Mouse (Mus musculus): Measurements from ENCODE around the gene Ccdc186.

Ccdc186 gene

DNA sequence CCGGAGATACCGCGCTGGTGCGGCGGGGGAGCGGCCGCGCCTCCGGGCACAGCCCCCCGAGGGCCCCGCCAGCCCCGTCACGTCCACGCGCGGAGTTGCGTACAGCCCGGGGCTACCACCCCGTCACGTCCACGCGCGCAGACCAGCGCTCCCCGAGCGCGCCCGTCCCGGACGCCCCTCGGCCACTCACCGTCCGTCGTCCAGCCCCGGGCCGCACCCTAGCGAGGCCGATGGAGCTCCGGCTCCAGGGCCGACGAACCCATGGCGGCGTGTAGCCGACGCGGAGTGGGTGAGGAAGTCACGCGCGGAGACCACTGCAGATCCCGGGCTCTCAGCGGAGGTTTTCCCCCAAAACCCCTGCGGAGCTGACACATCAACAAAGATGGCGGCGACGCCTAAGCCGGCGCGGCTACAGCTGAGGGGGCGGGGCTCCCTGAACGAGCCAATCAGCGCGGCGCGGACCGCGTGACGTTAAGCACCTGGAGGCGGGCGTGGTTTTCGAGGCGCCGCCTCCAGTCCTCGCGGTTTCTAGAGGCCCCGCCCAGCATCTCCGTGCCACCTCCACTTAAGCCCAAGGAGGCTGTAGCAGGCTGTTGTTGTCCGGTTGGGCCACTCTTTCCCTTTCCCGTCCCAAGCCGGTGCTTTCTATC lies at the start of gene Ccdc186:
Gene Ccdc186 (minus strand): TSS at position 393 of the 650 bp plus-strand sequence.
- DNase-seq (ENCODE audit: low spot score): peak; percentile 94

DNA sequence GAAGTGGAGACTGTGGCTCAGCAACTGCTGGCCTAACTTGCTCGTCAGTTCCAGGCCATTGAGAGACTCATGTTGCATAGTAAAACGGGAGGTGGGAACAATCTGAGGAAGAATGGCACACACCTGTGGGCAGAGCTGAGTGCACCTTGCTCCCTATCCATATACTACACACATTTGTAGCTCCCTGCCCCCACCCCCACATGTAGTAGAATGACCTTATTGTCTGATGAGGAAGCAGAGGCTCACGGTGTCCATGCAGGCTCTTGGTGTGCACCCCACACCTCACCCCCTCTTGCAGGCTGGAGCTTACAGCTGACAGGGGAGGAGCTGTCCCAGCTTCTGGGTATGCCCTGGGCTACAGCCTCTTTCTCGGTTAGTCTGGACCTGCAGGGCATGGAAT lies 45.7 kb upstream of the Ccdc186 start:
- no peak for DNase-seq (ENCODE audit: low spot score)

GRCm38 (mm10) chr19:56856455-56856854 lies 34.5 kb upstream of the Ccdc186 start:
- no peak for DNase-seq (ENCODE audit: low spot score)

- no peak for DNase-seq (ENCODE audit: low spot score)
Observed at GRCm38 (mm10) chr19:56852590-56852989, 30.6 kb upstream of the Ccdc186 start.

GRCm38 (mm10) chr19:56842974-56843373 lies 21.0 kb upstream of the Ccdc186 start:
- DNase-seq (ENCODE audit: low spot score): no peak

GRCm38 (mm10) chr19:56838942-56839706 lies 17.1 kb upstream of the Ccdc186 start:
- no peak for DNase-seq (ENCODE audit: low spot score)

DNA sequence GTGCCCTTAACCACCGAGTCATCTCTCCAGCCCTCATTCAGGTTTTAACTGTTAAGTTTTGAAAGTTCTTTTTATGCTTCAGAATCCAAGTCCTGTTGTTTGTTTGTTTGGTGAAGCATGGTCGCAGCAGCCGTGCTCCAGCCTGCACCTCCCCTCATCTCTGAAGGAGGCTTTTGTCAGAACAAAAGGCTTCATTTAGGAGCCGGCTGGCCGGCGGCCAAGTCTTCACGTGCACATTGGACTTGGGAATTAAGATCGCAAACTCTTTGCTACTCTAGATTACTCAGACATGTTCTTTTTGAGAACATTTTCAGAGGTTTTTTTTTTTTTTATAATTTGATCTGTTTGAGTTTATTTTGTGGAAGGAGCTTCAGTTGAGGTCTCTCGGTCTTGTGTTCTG lies 13.3 kb upstream of the Ccdc186 start:
- no peak for DNase-seq (ENCODE audit: low spot score)

DNA sequence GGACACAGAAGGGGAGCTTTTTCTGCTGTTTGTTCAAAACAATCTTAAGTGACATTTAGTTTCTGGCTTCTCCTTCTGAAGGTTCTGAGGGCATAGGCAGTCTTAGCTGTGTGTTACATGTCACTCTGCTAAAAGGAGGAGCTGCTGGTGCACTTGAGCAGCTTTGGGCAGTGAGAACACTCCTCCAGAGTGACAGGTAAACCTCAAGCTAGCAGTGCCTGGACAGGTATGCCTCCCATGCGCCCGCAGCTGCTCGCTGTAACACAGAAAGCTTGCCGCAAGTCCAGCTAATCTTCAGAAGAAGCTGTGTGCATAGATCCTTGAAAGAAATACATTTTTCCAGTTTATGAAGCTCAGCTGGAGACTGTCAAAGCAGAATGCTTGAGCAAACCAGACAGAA lies 8.2 kb upstream of the Ccdc186 start:
- no peak for DNase-seq (ENCODE audit: low spot score)

DNA sequence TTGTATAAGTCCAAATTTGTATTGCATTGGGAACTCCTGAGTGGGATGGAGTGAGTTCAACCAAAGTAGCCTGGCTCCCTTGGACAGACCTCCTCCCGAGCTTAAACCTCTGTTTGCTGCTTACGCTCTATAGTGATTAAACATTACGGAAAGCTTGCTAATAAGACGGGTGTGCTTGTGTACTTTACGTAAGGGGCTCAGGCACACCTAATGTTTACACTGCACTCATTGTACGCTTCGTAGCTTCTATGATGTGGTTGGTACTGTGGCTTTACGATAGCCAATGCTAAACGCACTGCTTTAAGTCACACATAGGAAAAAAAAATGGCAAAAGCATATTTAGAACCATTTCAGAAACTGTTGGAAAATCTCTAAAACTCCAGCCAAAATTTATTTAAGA lies 7.3 kb upstream of the Ccdc186 start:
- DNase-seq (ENCODE audit: low spot score): no peak

GRCm38 (mm10) chr19:56828305-56828704 lies 6.3 kb upstream of the Ccdc186 start:
- no peak for DNase-seq (ENCODE audit: low spot score)

- DNase-seq (ENCODE audit: low spot score): no peak
Observed at GRCm38 (mm10) chr19:56826047-56826631, 4.1 kb upstream of the Ccdc186 start, which contains the start of gene Tdrd1. TSS of gene Tdrd1 (plus strand) at chr19:56826209.

- no peak for DNase-seq (ENCODE audit: low spot score)
Observed at GRCm38 (mm10) chr19:56822448-56822836, 452 bp upstream of the Ccdc186 start.

DNA sequence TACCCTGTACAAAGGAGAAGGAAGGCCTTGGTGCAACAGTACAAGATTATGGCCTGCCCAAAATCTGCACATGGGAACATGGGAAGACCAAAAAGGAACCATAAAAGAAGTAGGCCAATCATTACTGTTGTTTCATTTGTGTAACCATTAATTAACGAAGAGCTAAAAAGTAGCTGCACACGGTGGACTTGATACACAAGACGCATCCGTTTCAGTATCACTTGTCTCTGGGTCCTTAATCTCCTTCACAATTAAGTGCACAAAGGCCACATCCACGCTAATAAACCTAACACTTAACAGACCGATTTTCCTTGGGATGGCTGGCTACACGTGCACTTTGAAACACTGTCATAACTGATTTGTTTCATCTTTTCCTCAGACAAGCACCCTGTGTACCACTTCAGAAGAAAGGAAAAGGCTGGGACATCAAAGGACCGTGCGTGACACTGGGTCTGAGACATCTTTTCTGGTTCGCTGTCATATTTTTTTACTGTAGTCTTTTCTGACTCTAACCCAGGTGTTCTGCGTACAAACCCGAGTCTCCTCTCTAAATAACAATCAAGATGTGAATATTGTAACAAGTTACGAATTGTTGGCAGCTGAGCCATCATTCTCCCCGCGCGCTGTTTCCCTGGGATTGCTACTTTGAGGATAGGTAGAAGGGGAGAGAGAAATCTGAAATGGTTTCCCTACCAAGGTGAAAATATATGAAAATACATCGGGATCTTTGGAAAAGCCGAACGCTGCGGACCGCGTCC lies 771 bp downstream of the Ccdc186 start:
- no peak for DNase-seq (ENCODE audit: low spot score)

DNA sequence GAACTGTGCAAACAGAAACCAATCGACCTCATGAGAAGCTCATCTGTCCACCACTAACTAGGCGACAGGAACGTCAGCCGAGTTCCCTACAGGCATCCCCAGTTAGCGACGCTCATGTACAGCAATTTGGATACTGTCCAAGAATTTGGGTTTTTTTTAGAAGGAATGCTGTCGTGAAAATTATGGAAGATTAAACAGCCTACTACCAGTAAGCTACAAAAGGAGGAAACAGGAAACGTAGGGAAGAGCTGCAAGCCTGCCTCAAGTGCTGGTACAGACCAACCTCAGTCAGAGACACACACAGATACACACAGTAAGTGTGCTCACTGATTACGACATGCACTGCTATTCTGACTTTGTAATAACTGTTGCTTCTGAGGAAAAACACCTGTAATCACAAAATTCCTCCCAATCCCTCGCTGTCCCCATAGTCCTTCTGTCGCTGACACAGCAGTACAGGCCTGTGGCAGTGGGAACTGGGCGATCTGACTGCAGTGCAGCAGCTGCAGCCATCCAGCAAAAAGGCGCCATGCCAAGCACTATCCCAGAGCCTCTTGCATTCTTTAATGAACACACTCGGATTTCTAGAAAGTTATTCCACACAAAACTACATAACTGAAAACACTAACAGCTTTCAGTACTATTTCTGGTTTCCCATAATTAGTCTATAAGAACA lies 4.0 kb downstream of the Ccdc186 start:
- DNase-seq (ENCODE audit: low spot score): no peak

DNA sequence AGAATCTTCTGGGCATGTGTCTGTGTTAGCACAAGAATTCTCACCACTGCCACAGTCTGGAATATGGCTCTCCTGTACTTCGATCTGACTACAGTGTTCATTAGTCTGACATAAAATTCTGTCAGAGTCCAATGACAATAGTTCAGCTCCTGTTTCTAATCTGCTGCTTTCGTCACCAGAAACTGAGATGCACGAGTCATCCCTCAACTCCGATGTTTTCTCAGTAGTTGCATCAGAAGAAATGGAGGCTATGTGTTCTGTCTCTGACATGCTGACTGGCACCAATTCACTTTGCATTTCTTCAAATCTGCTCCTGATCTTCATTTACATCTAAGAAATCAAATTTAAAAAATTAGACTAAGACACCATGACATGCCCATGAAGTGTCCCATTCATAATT lies 8.6 kb downstream of the Ccdc186 start:
- DNase-seq (ENCODE audit: low spot score): no peak

DNA sequence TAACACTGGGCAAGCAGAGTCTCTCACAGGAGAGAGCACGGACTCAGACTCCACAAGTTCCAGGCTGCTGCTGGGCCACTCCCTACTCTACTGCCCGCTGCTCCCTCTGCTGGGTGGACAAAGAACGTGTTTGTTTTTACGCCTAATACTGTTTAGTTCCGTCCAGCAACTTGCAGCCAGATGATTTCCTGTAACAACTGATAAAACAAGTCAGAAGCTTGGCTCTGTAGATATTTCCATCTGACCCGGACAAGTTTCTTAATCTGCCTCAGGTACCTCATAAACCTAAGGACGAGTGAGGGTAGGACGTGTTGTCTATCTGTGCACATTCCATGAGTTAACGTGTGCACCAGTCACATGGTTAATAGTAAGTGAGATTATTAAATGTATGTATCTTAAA lies 10.4 kb downstream of the Ccdc186 start:
- no peak for DNase-seq (ENCODE audit: low spot score)

- no peak for DNase-seq (ENCODE audit: low spot score)
Observed at GRCm38 (mm10) chr19:56810641-56811146, 11.3 kb downstream of the Ccdc186 start.

- no peak for DNase-seq (ENCODE audit: low spot score)
Observed at GRCm38 (mm10) chr19:56808771-56809170, 13.2 kb downstream of the Ccdc186 start.

- DNase-seq (ENCODE audit: low spot score): no peak
Observed at GRCm38 (mm10) chr19:56807122-56807521, 14.9 kb downstream of the Ccdc186 start.

- DNase-seq (ENCODE audit: low spot score): no peak
Observed at GRCm38 (mm10) chr19:56805366-56805765, 16.6 kb downstream of the Ccdc186 start.

DNA sequence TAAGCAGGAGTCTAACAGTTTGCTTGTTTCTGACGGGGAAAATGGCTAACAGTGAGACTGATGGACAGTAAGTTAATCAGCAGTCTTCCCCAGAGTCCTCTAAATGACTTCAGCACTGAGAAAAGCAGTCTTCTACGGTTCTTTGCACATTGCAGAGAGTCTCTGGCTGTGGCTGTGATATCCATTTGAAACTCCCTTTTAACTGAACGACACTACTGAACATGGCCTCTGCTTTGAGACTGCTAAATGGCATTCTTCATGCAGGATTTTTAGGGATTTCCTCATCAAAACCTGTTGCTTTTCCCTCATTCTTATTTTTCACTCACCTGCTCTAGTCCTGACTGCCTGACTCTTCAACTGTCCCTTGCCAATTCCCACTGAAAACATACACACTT lies 19.6 kb downstream of the Ccdc186 start:
- no peak for DNase-seq (ENCODE audit: low spot score)

All from left cerebral cortex, adult 11 months (tissue).